Mouse (Mus musculus) MEL (cell line): ENCODE results near the gene Nsun3. TPM values are rescaled to one million over a fixed set of nuclear protein-coding genes. Genes with fewer than 3 reads are reported as not detected.
A peak's percentile ranks its signal among the peaks of the same experiment; 100 is the strongest.

Source experiments
- DNase-seq: peaks from one replicate; pipeline ENCODE4 v3.0.0; 2011; ENCODE audit warnings: low read depth, low spot score
- H3K27ac ChIP-seq: 2 replicates; pipeline ENCODE4 v1.5.1; 2012; ENCODE audit warnings: low read depth, mild to moderate bottlenecking, control low read depth, low read length, moderate library complexity; ENCODE audit not compliant: control insufficient read depth
- H3K27me3 ChIP-seq, 2 experiments: fragments of 150-350 bp in 1 of 2; sonication (generic) in 1 of 2; 2 replicates each; pipeline ENCODE4 v1.6.1; 2012; ENCODE audit warnings: low read length in 2 of 2, mild to moderate bottlenecking in 2 of 2, improper control_type of control experiment in 1 of 2, moderate library complexity in 1 of 2; ENCODE audit not compliant: insufficient read depth in 2 of 2, control insufficient read depth in 1 of 2
- H3K36me3 ChIP-seq, 2 experiments: 2 replicates each; pipeline ENCODE4 v1.6.1; 2012 to 2014; ENCODE audit warnings: low read length in 2 of 2, improper control_type of control experiment in 1 of 2, inconsistent platforms in 1 of 2, mild to moderate bottlenecking in 1 of 2; ENCODE audit not compliant: insufficient read depth in 2 of 2, control insufficient read depth in 1 of 2
- H3K4me1 ChIP-seq, 2 experiments: fragments of 150-350 bp in 1 of 2; sonication (generic) in 1 of 2; 2 replicates each; pipeline ENCODE4 v1.6.1; 2012; ENCODE audit warnings: low read length in 2 of 2, improper control_type of control experiment in 1 of 2, mild to moderate bottlenecking in 1 of 2; ENCODE audit not compliant: insufficient read depth in 2 of 2, control insufficient read depth in 1 of 2
- H3K4me3 ChIP-seq, 2 experiments: fragments of 150-350 bp in 1 of 2; sonication (generic) in 1 of 2; 2 replicates each; pipeline ENCODE4 v1.5.1; 2012; ENCODE audit warnings: low read depth in 2 of 2, low read length in 2 of 2, mild to moderate bottlenecking in 2 of 2, moderate library complexity in 2 of 2, control low read depth in 1 of 2, improper control_type of control experiment in 1 of 2; ENCODE audit not compliant: control insufficient read depth in 1 of 2, insufficient read depth in 1 of 2
- H3K79me2 ChIP-seq: 2 replicates; pipeline ENCODE4 v1.6.1; 2012; ENCODE audit warnings: mild to moderate bottlenecking, low read length, moderate library complexity; ENCODE audit not compliant: control insufficient read depth, poor library complexity, insufficient read depth
- H3K9ac ChIP-seq: 2 replicates; pipeline ENCODE4 v1.6.1; 2012; ENCODE audit warnings: low read depth, mild to moderate bottlenecking, control low read depth, low read length, moderate library complexity; ENCODE audit not compliant: control insufficient read depth, poor library complexity, severe bottlenecking
- H3K9me3 ChIP-seq: fragments of 150-350 bp; sonication (generic); replicated peaks from 2 replicates; pipeline ENCODE4 v1.6.1; 2012; ENCODE audit warnings: mild to moderate bottlenecking, low read length, improper control_type of control experiment, moderate library complexity; ENCODE audit not compliant: insufficient read depth
- CHD1 ChIP-seq: IDR thresholded peaks from 2 replicates; pipeline ENCODE4 v1.6.1; 2012; ENCODE audit warnings: low read depth, mild to moderate bottlenecking, inconsistent platforms, low read length, improper control_type of control experiment
- CTCF ChIP-seq, 3 experiments: IDR thresholded peaks in 2 of 3; conservative IDR thresholded peaks in 1 of 3; 2 replicates each; pipeline ENCODE4 v1.5.1; 2011 to 2012; ENCODE audit warnings: low read length in 3 of 3, low read depth in 2 of 3, mild to moderate bottlenecking in 2 of 3, improper control_type of control experiment in 1 of 3, inconsistent platforms in 1 of 3, mixed read lengths in 1 of 3, moderate library complexity in 1 of 3; ENCODE audit not compliant: control insufficient read depth in 1 of 3, insufficient read depth in 1 of 3, poor library complexity in 1 of 3, severe bottlenecking in 1 of 3
- E2F4 ChIP-seq: IDR thresholded peaks from 2 replicates; pipeline ENCODE4 v1.6.1; 2011; ENCODE audit warnings: low read depth, low read length, improper control_type of control experiment, borderline replicate concordance
- GATA1 ChIP-seq: IDR thresholded peaks from 2 replicates; pipeline ENCODE4 v1.6.1; 2011; ENCODE audit warnings: low read depth, low read length, improper control_type of control experiment
- HCFC1 ChIP-seq: IDR thresholded peaks from 2 replicates; pipeline ENCODE4 v1.6.1; 2012; ENCODE audit warnings: low read depth, mild to moderate bottlenecking, inconsistent platforms, low read length, improper control_type of control experiment, moderate library complexity
- KAT2A ChIP-seq: conservative IDR thresholded peaks from 2 replicates; pipeline ENCODE4 v1.6.1; 2012; ENCODE audit warnings: low read depth, low read length, improper control_type of control experiment, inconsistent platforms
- MAX ChIP-seq: IDR thresholded peaks from 2 replicates; pipeline ENCODE4 v1.6.1; 2011; ENCODE audit warnings: low read length, improper control_type of control experiment
- MAZ ChIP-seq: IDR thresholded peaks from 2 replicates; pipeline ENCODE4 v1.6.1; 2012; ENCODE audit warnings: low read depth, mild to moderate bottlenecking, inconsistent platforms, low read length, improper control_type of control experiment
- MEF2A ChIP-seq: IDR thresholded peaks from 2 replicates; pipeline ENCODE4 v1.6.1; 2014; ENCODE audit warnings: low read depth, mild to moderate bottlenecking, inconsistent platforms, low read length, improper control_type of control experiment; ENCODE audit not compliant: poor library complexity, insufficient replicate concordance, severe bottlenecking; ENCODE audit errors: extremely low read depth
- MXI1 ChIP-seq: IDR thresholded peaks from 2 replicates; pipeline ENCODE4 v1.6.1; 2011; ENCODE audit warnings: mild to moderate bottlenecking, low read depth, low read length, improper control_type of control experiment
- MYB ChIP-seq: IDR thresholded peaks from 2 replicates; pipeline ENCODE4 v1.6.1; 2011; ENCODE audit warnings: mild to moderate bottlenecking, low read depth, low read length, improper control_type of control experiment
- MYC ChIP-seq: IDR thresholded peaks from 2 replicates; pipeline ENCODE4 v1.6.1; 2011; ENCODE audit warnings: low read depth, mild to moderate bottlenecking, low read length, improper control_type of control experiment, moderate library complexity
- NELFE ChIP-seq: IDR thresholded peaks from 2 replicates; pipeline ENCODE4 v1.6.1; 2011; ENCODE audit warnings: low read depth, low read length, improper control_type of control experiment
- NRF1 ChIP-seq: IDR thresholded peaks from 2 replicates; pipeline ENCODE4 v1.6.1; 2014; ENCODE audit warnings: low read depth, mild to moderate bottlenecking, inconsistent platforms, low read length, improper control_type of control experiment, moderate library complexity; ENCODE audit not compliant: poor library complexity, insufficient read depth, severe bottlenecking
- POLR2AphosphoS2 ChIP-seq: IDR thresholded peaks from 2 replicates; pipeline ENCODE4 v1.6.1; 2011; ENCODE audit warnings: low read length, improper control_type of control experiment
- POLR2AphosphoS5 ChIP-seq: IDR thresholded peaks from 2 replicates; pipeline ENCODE4 v1.6.1; 2012; ENCODE audit warnings: low read depth, borderline replicate concordance, mild to moderate bottlenecking, inconsistent platforms, low read length, moderate library complexity, mixed read lengths
- RAD21 ChIP-seq: IDR thresholded peaks from 2 replicates; pipeline ENCODE4 v1.6.1; 2011; ENCODE audit warnings: mild to moderate bottlenecking, low read depth, low read length, improper control_type of control experiment
- RCOR1 ChIP-seq: IDR thresholded peaks from 2 replicates; pipeline ENCODE4 v1.6.1; 2012; ENCODE audit warnings: low read depth, mild to moderate bottlenecking, inconsistent platforms, low read length, improper control_type of control experiment
- SIN3A ChIP-seq: IDR thresholded peaks from 2 replicates; pipeline ENCODE4 v1.6.1; 2012; ENCODE audit warnings: low read length, improper control_type of control experiment, inconsistent platforms
- SMC3 ChIP-seq: IDR thresholded peaks from 2 replicates; pipeline ENCODE4 v1.6.1; 2011; ENCODE audit warnings: low read depth, low read length, improper control_type of control experiment
- TAL1 ChIP-seq: IDR thresholded peaks from 2 replicates; pipeline ENCODE4 v1.6.1; 2012; ENCODE audit warnings: mild to moderate bottlenecking, inconsistent platforms, low read length, moderate library complexity, mixed read lengths
- TBP ChIP-seq: IDR thresholded peaks from 2 replicates; pipeline ENCODE4 v1.8.0; 2011; ENCODE audit warnings: low read depth, low read length, improper control_type of control experiment
- TCF12 ChIP-seq: IDR thresholded peaks from 2 replicates; pipeline ENCODE4 v1.6.1; 2014; ENCODE audit warnings: low read depth, mild to moderate bottlenecking, inconsistent platforms, low read length, improper control_type of control experiment, moderate library complexity
- UBTF ChIP-seq: IDR thresholded peaks from 2 replicates; pipeline ENCODE4 v1.6.1; 2012; ENCODE audit warnings: low read depth, mild to moderate bottlenecking, inconsistent platforms, low read length, improper control_type of control experiment, moderate library complexity, borderline replicate concordance; ENCODE audit not compliant: insufficient read depth
- USF1 ChIP-seq: IDR thresholded peaks from 2 replicates; pipeline ENCODE4 v1.6.1; 2014; ENCODE audit warnings: low read depth, mild to moderate bottlenecking, inconsistent platforms, low read length, improper control_type of control experiment, moderate library complexity
- ZKSCAN1 ChIP-seq: IDR thresholded peaks from 2 replicates; pipeline ENCODE4 v1.6.1; 2012; ENCODE audit warnings: low read depth, mild to moderate bottlenecking, inconsistent platforms, low read length, improper control_type of control experiment, moderate library complexity
- polyA plus RNA-seq, 2 experiments: library from polyadenylated mRNA; stranded (reverse) in 1 of 2; unstranded in 1 of 2; fragments of >175 nt in 1 of 2; fragments of >200 nt in 1 of 2; gene quantifications; 2 replicates each; pipeline versions ENCODE4 v1.2.1 to v1.2.4; 2012; ENCODE audit warnings: low replicate concordance in 2 of 2, low read depth in 1 of 2; ENCODE audit not compliant: insufficient read length in 2 of 2, insufficient read depth in 1 of 2, missing spikeins in 1 of 2
- total RNA-seq: library from RNA; depleted of rRNA; stranded (reverse); fragments of 300-350 nt; gene quantifications from 2 replicates; pipeline ENCODE4 v1.2.3, GENCODE M21; 2012

Gene Nsun3
- total and polyA plus RNA-seq, 3 experiments: 4.1 to 7.4 TPM; not detected in 1

GRCm38 (mm10) chr16:62753079-62753478 is 33.5 kb downstream of the Nsun3 start:
- Histone ChIP-seq H3K4me3 (no peak overlapping the region), H3K27ac (no peak overlapping the region), H3K9me3 (no peaks in the 10 kb centered on the region), H3K9ac (no peak overlapping the region), H3K79me2 (no peaks in the 10 kb centered on the region), H3K27me3 (no peaks in the 10 kb centered on the region), H3K36me3 (no peaks in the 10 kb centered on the region), H3K4me1 (no peaks in the 10 kb centered on the region)
- no peak for TF ChIP-seq UBTF
- DNase-seq: no peak

- H3K79me2 ChIP-seq: no peaks in the 10 kb centered on the region
These were observed 40.7 kb downstream of the Nsun3 start for GRCm38 (mm10) chr16:62745875-62746274.

GRCm38 (mm10) chr16:62734359-62734758 is 52.3 kb downstream of the Nsun3 start:
- no peaks in the 10 kb centered on the region for H3K36me3 ChIP-seq
- no peak overlapping the region for H3K9ac ChIP-seq
- H3K27ac ChIP-seq: no peak overlapping the region
- no peaks in the 10 kb centered on the region for H3K27me3 ChIP-seq
- no peaks in the 10 kb centered on the region for H3K79me2 ChIP-seq
- no peak for DNase-seq
- H3K4me3 ChIP-seq: no peak overlapping the region
- TF ChIP-seq TAL1 (no peak), USF1 (no peak), TCF12 (no peak), HCFC1 (no peak), CHD1 (no peak), MEF2A (no peak), KAT2A (no peak), MAZ (no peak), POLR2AphosphoS5 (no peak), MYB (no peak), NELFE (no peak), E2F4 (no peak), SIN3A (no peak), MAX (no peak), MYC (no peak), TBP (no peak), MXI1 (no peak), POLR2AphosphoS2 (no peak), RAD21 (no peak)
- no peaks in the 10 kb centered on the region for H3K4me1 ChIP-seq
- no peaks in the 10 kb centered on the region for H3K9me3 ChIP-seq

More at GRCm38 (mm10) chr16:62745875-62746274, 40.7 kb downstream of the Nsun3 start:
- no peak for TF ChIP-seq POLR2AphosphoS2
- TF ChIP-seq SMC3: peak; percentile 24
- TF ChIP-seq ZKSCAN1: no peak
- no peak for TF ChIP-seq NRF1
- TF ChIP-seq RCOR1: no peak
- TF ChIP-seq SIN3A: no peak
- no peak for TF ChIP-seq MYB
- no peak for TF ChIP-seq CHD1
- peak in 1 of 3 experiments; percentile 41; a peak in 2 of 6 replicates for TF ChIP-seq CTCF (IDR thresholded peaks at IDR 0.05 in 2 of 3, conservative IDR thresholded peaks at IDR 0.05 in 1 of 3; ENCODE audit: control insufficient read depth in 1 of 3, insufficient read depth in 1 of 3, low read depth in 2 of 3, low read length in 3 of 3, poor library complexity in 1 of 3, severe bottlenecking in 1 of 3)
- TF ChIP-seq USF1: no peak
- TF ChIP-seq GATA1: no peak
- TF ChIP-seq RAD21: peak; percentile 48
- H3K36me3 ChIP-seq: no peaks in the 10 kb centered on the region
- H3K4me3 ChIP-seq: no peak overlapping the region
- H3K4me1 ChIP-seq: no peaks in the 10 kb centered on the region
- H3K27ac ChIP-seq: no peak overlapping the region
- no peaks in the 10 kb centered on the region for H3K27me3 ChIP-seq
- H3K9me3 ChIP-seq: no peaks in the 10 kb centered on the region
- no peak overlapping the region for H3K9ac ChIP-seq
- peak; percentile 23 for DNase-seq
